Mouse (Mus musculus) urinary bladder, postnatal 14 days (tissue): ENCODE measurements around the gene Bckdhb.

Experiments
- DNase-seq: peaks from one replicate; pipeline ENCODE4 v3.0.0; 2021; ENCODE audit warnings: low spot score

Bckdhb gene

DNA sequence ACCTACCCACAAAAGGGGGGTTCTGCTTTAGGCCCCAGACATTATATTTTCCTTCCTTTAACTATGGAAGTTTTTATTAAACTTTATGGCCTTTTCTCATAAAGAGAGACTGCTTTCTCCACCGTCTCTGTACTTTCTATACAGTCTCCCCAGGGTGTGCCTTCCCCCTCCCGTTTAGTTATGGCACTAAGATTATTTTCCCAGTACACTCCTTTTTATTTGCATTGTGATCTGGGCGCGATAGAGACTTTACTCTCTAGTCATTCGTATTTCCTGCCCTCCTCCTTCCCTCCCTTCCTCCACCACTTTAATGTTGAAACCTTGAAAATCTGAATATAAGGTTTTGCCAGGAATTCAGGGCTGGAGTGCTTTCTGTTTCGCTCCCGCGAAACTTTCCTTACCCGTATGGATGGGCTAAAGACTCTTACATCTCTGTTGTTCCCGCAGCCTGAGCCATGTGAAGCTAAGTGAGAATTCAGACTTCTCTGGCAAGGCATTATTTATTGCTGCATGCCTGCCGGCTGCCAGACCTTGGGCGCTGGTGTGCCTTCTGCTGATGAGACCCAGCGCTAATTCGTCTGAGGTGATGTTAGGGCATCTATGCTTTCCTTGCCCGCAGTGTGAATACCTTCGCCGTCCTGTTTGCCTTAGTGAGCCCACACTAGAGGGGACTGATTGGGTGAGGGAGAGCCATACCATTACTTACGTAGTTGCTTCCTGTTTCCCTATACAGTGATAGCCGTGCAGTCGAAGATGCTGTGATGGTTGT lies 182.3 kb downstream of the Bckdhb start:
- no peak for DNase-seq

DNA sequence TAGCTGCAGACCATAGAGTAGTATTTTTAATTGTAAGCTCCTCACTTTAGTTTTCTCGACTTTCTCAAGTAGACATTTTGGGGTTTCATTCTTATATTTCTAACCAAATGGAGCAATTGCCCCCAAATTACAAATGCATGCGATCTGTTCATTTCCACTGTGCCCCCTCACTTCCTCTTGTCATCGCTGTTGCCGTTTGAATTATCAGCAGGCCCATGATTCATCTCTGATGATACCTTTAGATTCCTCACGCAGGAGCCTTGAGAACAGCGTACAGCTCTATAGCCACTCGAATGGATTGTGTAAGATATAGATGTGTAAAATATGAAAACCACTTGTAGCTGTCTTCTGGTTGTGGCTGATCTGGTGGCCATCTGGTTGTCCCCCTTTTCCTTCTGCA lies 183.6 kb downstream of the Bckdhb start:
- DNase-seq, result no peak

DNA sequence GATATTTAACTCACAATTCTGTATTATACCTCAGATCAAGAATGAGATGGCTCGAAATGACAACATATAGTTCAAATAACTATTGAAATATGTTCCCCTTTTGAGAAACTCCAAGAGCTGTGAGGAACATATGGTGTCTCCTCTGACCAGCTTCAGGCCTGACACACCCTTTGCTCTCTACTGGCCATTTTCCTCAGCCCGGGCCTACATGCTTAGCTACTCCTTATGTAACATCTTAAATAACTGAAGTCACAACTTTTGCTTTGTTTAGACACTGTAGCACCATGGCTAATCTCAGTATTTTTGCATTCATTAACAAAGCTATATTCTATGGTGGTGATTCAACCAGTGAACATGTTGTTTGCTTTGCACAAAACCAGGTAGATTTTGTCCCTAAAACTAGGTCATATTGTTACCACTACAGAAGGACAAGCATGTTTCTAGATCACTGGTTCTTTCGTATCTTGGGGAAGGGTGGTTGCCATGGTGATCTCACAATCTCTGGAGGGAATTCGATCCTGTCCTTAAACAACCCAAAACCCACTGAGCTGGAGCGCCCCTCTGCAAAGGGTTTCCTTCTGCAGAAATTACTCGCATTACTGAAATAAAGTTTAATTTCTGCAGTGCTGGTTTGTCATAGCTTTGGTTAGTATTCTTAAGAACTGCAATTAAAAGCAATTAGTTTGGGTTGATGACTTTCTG lies 185.0 kb downstream of the Bckdhb start:
- no peak for DNase-seq

DNA sequence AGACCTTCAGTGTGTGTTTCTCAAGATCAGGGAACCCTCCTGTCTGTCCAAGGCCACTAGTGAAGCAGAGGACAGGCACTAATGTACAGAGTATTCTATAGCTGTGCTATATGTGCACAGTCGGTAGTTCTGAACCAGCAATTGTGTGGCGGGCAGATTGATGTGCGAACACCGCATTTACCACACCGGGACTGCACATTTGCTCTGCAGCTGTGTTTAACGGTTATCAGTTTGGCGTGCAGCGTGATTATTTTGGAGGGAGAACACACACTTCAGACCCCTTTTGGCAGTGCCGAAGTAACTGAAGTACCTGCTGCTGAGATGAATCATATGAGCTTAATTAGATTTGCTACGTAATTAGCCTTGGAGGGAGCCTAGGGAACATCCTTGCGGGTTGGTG lies 185.7 kb downstream of the Bckdhb start:
- DNase-seq, result no peak

DNA sequence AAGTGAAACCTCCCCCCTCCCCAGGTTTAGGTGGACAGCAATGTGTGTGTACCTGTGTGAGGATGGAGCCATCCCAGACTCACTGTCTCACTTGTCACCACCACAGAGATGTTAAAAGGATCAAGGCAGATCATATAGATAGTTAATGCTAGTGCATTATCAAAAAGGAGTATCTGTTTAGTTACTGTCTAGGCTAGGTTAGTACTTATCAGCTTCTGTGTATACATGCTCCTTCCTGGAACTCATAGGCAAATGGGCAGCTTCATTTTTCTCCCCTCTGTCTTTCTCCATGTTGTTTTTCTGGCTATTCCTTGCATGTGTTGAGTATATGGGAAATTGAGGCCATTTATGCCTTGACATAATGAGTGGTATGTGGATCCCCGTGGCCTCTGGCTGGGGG lies 187.4 kb downstream of the Bckdhb start:
- no peak for DNase-seq

DNA sequence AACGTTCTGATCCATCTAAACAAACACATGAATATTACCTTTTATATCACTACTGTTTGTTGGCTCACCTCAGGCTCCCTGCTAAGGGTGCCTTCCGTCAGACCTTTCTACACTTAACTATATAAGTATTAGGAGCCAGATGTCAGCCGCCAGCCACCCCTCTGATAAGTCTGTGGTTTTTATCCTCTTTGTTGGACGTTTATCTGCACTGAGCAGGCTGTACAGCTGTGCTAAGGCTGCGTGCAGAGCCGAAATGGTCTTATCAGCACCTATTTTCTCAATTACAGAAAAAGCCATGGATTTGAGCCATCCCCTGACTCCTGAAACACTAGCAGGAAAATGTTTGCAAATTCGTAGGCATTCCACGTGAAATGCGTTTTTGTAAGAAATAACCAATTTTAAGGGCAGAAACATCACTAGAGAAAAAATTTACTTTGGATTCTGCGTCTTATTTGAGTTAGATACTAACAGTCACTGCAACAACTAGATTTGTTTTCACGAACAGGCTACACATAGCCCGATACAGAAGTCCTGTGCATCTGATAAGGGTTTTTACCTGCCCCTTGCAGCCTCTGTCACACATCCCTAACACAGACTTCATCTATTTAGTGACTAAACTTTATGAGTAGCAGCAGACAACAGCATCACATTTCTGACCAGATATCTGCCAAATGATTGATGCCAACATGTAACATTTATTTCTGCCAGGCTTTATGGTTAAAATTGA lies 188.1 kb downstream of the Bckdhb start:
- no peak for DNase-seq

DNA sequence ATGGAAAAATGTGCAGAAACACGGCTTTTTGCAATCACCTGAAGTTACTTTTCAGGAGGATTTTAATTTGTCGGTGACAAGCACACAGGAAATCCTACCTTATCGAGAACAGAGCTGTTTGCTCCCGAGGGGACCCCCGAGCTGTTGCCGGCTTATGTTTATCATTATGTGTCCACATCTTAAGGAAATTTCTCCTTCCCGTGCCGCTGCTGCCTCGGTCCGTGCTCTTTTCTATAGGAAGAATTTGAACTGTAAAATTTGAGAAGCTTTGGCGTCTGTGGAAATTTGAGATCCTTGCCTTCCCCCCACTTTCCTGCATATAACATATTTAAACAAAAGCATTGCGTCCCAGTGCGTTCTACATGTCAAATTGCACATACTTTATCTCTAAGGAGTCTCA lies 189.3 kb downstream of the Bckdhb start:
- no peak for DNase-seq

DNA sequence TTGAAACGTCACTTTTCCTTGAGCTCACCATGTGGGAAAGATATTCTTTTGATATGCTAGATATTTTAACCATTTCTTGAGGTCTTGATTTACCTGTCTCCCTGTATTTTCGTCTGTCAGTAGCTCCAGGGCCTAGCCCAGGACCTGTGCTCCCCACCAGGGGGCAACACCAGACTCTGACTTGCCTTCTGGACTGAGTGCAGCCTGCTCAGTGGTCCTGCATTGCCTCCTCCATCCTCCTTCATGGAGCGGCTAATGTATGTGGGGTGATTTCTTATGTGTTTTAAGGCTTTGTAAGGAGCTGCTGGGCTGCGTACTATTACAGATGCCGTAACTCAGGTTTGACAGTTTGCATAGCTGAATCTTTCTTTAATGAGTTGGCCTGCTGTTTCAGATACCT lies 192.4 kb downstream of the Bckdhb start:
- DNase-seq, result no peak

DNA sequence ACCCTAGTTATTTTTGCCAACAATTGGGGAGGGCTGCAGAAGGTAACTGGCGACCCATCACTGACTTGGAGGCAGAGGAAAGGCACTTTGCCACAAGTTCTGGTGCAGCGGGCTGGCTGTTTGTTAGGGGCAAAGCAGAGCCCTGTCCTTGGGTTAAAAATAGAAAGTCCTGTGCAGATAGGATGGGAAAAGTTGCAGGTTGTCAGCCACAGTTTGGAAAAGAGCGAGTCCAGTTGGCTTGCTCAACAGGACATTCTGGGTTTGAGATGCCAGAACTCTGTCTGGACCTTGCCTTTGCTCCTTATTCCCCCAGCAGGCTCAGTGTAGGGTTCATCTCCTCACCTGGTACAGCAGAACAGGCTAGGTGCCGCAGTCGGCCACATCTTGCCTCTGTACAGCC lies 200.1 kb downstream of the Bckdhb start:
- DNase-seq, result no peak

DNA sequence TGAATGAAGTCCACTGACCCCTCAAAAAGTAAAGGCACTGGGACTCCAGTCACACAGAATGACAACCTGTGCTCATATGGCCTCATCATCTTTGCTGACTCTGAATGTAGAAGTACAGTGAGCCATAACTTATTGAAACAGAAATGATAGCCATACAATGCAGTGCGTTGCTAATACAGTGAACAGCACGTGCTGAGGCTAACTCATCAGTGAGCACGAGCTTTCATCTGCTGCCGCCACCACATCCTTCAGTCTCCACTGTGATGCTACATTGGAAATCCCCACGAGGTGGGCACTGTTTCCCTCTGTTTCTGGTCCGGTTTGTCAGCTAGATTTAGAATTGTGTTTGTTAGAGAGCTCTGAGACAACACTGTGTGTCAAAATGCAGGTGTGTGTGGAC lies 205.4 kb downstream of the Bckdhb start:
- no peak for DNase-seq

DNA sequence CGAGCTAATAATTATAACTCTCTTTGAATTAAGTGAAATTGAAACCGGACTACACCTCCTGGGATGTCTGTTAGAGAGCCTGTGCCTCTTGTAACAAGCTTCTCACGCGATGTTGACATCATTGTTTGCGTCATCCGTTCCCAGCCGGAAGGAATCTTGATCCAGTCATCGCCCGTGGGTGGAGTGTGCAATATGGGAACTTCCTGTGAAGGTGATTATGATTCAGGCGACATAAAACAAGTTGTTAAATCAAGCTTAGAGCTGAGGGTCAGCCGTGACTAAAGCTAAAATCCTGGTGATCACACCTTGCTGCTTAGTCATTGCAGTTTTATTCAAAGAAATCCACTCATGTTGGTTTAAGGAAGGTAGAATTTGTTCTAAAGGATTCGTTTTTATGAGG lies 210.1 kb downstream of the Bckdhb start:
- DNase-seq, result no peak

DNA sequence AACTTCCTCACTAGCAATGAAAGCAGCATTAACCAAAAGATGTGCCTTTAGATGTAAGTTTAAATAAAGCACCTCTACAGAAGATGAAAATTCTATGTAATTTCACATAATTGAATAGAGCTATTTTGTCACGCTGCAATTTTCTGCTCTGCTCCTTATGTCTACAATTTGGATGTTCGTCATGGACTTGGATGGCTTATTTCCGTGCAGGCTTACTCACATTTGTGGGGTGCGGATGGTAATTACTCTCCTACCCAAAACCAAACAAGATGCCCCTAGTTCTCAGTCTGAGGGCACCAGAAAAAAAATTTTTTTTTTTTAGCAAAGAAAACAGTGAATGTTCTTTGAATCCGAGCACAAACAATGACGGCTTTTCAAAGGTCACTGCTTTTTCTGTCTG lies 212.2 kb downstream of the Bckdhb start:
- DNase-seq, result no peak

DNA sequence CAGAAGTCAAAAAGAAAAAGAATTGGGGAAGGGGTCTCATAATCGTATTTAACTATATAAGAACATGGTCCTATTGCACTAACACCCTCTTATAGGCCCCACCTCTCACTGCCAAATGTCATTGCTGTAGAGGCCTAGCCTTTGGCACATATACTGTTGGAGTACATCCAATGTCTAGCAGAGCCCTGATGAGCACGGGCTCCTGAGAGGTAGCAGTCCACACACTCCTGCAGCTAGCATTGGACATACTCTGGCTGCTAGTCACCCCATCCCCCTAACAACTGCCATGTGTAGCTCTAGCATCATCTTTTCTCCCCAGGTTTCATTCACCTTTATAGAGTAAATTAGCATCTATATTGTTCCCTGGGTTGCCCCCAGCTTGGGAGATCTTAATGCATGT lies 223.2 kb downstream of the Bckdhb start:
- DNase-seq, result no peak
